In the genomic region with DNA sequence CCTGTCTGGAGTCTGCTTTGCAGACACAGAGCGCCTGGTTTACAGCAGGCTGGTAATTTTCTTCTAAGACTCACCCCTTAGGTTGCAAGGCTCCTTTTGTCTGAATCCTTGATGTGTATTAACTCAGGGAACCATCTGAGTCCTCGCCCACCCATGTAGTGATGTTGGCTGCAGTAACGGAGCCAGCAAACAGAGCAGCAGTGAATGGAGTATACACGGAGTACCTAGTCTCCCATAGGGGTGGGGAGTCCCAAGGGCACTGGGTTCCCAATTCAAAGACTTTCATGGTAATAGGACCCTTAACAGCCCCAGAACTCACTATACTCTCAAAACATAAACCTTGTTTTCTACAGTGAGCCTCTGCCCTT, we compare ENCODE assay signal across 10 mouse cellular contexts.
DNase-seq lines count a peak whose midpoint lies in the region; ATAC-seq and TF ChIP-seq lines count a peak whose summit lies in the region.
"Had no signal": no experiment of that assay in that cellular context is flagged by ENCODE, and none has a peak within 500 bp of the region (broad histone marks: within the 10 kb centered on the region; RNA-seq: fewer than 3 reads in every experiment).

No protein-coding gene starts in this region.

- intact Hi-C loops in heart, postnatal 36 days (cut with DNase I), result no loop called here

- H3K4me1 ChIP-seq in heart, embryonic 13.5 days, result peaks cover 41% of the 10 kb centered on the region
- H3K4me1 ChIP-seq in lung, embryonic 16.5 days (replicated peaks; ENCODE audit: control insufficient read depth, insufficient read depth, low read length), result peaks cover 16% of the 10 kb centered on the region
- H3K4me1 ChIP-seq in embryonic facial prominence, embryonic 15.5 days, result peaks cover 39% of the 10 kb centered on the region
- peaks cover 24% of the 10 kb centered on the region for H3K4me1 ChIP-seq in neural tube, embryonic 15.5 days
- H3K4me1 ChIP-seq in thymus, adult 2 months (replicated peaks; ENCODE audit: control insufficient read depth, insufficient read depth, low read length), result no peaks in the 10 kb centered on the region

- no peaks in the 10 kb centered on the region for H3K9me3 ChIP-seq in heart, embryonic 13.5 days
- no peaks in the 10 kb centered on the region for H3K9me3 ChIP-seq in lung, embryonic 16.5 days (ENCODE audit: control insufficient read depth, low read length)
- no peaks in the 10 kb centered on the region for H3K9me3 ChIP-seq in embryonic facial prominence, embryonic 15.5 days (replicated peaks)
- no peaks in the 10 kb centered on the region for H3K9me3 ChIP-seq in neural tube, embryonic 15.5 days (replicated peaks)

- no peak for ATAC-seq in heart, embryonic 13.5 days (ENCODE audit: extremely low read depth, insufficient number of reproducible peaks, low FRiP score, low TSS enrichment)
- peak; percentile 21; the same call in 1 of the 2 replicates for ATAC-seq in lung, embryonic 16.5 days (ENCODE audit: low read depth)
- no peak for ATAC-seq in embryonic facial prominence, embryonic 15.5 days (ENCODE audit: insufficient number of reproducible peaks, low FRiP score, low TSS enrichment, low read depth)
- ATAC-seq in neural tube, embryonic 15.5 days (ENCODE audit: low FRiP score), result no peak; the same call in 1 of the 2 replicates

- WGBS in heart, embryonic 13.5 days, result 69% methylated on average over 4 of the region's 4 CpGs
- 61% methylated on average over 4 of the region's 4 CpGs for WGBS in lung, embryonic 16.5 days
- WGBS in embryonic facial prominence, embryonic 15.5 days, result 42% methylated on average over 4 of the region's 4 CpGs
- 44% methylated on average over 4 of the region's 4 CpGs for WGBS in neural tube, embryonic 15.5 days
- 92% methylated on average over 4 of the region's 4 CpGs for WGBS in thymus, adult 2 months

- H3K36me3 ChIP-seq in heart, embryonic 13.5 days, result no peaks in the 10 kb centered on the region
- no peaks in the 10 kb centered on the region for H3K36me3 ChIP-seq in lung, embryonic 16.5 days (ENCODE audit: control insufficient read depth, insufficient read depth, low read length)
- no peaks in the 10 kb centered on the region for H3K36me3 ChIP-seq in embryonic facial prominence, embryonic 15.5 days
- H3K36me3 ChIP-seq in neural tube, embryonic 15.5 days, result no peaks in the 10 kb centered on the region
- H3K36me3 ChIP-seq in thymus, adult 2 months (ENCODE audit: control insufficient read depth, insufficient read depth, low read length), result no peaks in the 10 kb centered on the region
- H3K36me3 ChIP-seq: G1E had no signal

- peak overlapping the region; percentile 16; the same call in 1 of the 2 replicates for H3K4me2 ChIP-seq in heart, embryonic 13.5 days
- H3K4me2 ChIP-seq in lung, embryonic 16.5 days (ENCODE audit: low read depth, low read length), result peak overlapping the region; percentile 15; the same call in 1 of the 2 replicates
- H3K4me2 ChIP-seq in embryonic facial prominence, embryonic 15.5 days (replicated peaks), result peak overlapping the region; percentile 26
- 0 out of 2 replicates have a peak overlapping the region, but pooled peaks have one; percentile 2 for H3K4me2 ChIP-seq in neural tube, embryonic 15.5 days

- TF ChIP-seq CTCF in thymus, adult 2 months (IDR thresholded peaks at IDR 0.05; ENCODE audit: borderline replicate concordance, control insufficient read depth, extremely low read depth, insufficient read depth, low read length, poor library complexity), result no peak

- DNase-seq in heart, postnatal 36 days, result no peak
- no peak for DNase-seq in lung, postnatal 4 days
- DNase-seq in thymus, adult 2 months, result no peak
- DNase-seq: cerebellum, adult 9-10 months; kidney, adult 11 months had no signal

- H3K4me3 ChIP-seq in heart, embryonic 13.5 days, result no peak overlapping the region
- no peak overlapping the region for H3K4me3 ChIP-seq in lung, embryonic 16.5 days (ENCODE audit: low read length)
- H3K4me3 ChIP-seq in embryonic facial prominence, embryonic 15.5 days (replicated peaks), result no peak overlapping the region
- H3K4me3 ChIP-seq in neural tube, embryonic 15.5 days (replicated peaks), result no peak overlapping the region
- H3K4me3 ChIP-seq in thymus, adult 2 months (ENCODE audit: control insufficient read depth, insufficient read depth, low read length), result no peak overlapping the region

- no peak for TF ChIP-seq POLR2A in thymus, adult 2 months (IDR thresholded peaks at IDR 0.05; ENCODE audit: control insufficient read depth, extremely low read depth, insufficient read depth, low read length, poor library complexity)

- H3K27me3 ChIP-seq in heart, embryonic 13.5 days (replicated peaks), result peaks cover 80% of the 10 kb centered on the region
- no peaks in the 10 kb centered on the region for H3K27me3 ChIP-seq in lung, embryonic 16.5 days (ENCODE audit: control insufficient read depth, insufficient read depth, low read depth, low read length)
- H3K27me3 ChIP-seq in embryonic facial prominence, embryonic 15.5 days, result peaks cover 12% of the 10 kb centered on the region; the same call in 1 of the 2 replicates
- peaks cover 7% of the 10 kb centered on the region for H3K27me3 ChIP-seq in neural tube, embryonic 15.5 days (replicated peaks)
- no peaks in the 10 kb centered on the region for H3K27me3 ChIP-seq in thymus, adult 2 months (ENCODE audit: control insufficient read depth, insufficient read depth, low read length)

- no peak overlapping the region for H3K9ac ChIP-seq in heart, embryonic 13.5 days
- H3K9ac ChIP-seq in lung, embryonic 16.5 days (ENCODE audit: low read length), result no peak overlapping the region
- no peak overlapping the region for H3K9ac ChIP-seq in embryonic facial prominence, embryonic 15.5 days
- H3K9ac ChIP-seq in neural tube, embryonic 15.5 days (replicated peaks), result no peak overlapping the region

- H3K27ac ChIP-seq in heart, embryonic 13.5 days (replicated peaks), result peak overlapping the region; percentile 48
- peak overlapping the region; percentile 29; the same call in 1 of the 2 replicates for H3K27ac ChIP-seq in lung, embryonic 16.5 days (ENCODE audit: low read length)
- peak overlapping the region; percentile 65 for H3K27ac ChIP-seq in embryonic facial prominence, embryonic 15.5 days (replicated peaks)
- H3K27ac ChIP-seq in neural tube, embryonic 15.5 days (replicated peaks), result no peak overlapping the region
- no peak overlapping the region for H3K27ac ChIP-seq in thymus, adult 2 months (ENCODE audit: control insufficient read depth, insufficient read depth, low read length)

Comparison
In these comparisons a context has a peak if more than half of its experiments do, and no peak if none do; other contexts are left out.
1. H3K27ac ChIP-seq: peak in heart, embryonic 13.5 days (single experiment), lung, embryonic 16.5 days (single experiment) and embryonic facial prominence, embryonic 15.5 days (single experiment); none in neural tube, embryonic 15.5 days (single experiment) and thymus, adult 2 months (single experiment).
2. Peak in every context shown above with its lines, with median percentiles within 50 percentile points of each other: H3K4me2 ChIP-seq.